Mouse (Mus musculus) kidney, adult 8-10 months (tissue): ENCODE data around the gene Ptcd1.
"Not testable (repeated sequence)": the region's sequence is repeated elsewhere in the genome, so short reads cannot be mapped to it uniquely, and the experiment has no call there.

Source experiments
- DNase-seq, 2 experiments: peaks; one replicate each; pipeline ENCODE4 v3.0.0; 2022

Gene Ptcd1

DNA sequence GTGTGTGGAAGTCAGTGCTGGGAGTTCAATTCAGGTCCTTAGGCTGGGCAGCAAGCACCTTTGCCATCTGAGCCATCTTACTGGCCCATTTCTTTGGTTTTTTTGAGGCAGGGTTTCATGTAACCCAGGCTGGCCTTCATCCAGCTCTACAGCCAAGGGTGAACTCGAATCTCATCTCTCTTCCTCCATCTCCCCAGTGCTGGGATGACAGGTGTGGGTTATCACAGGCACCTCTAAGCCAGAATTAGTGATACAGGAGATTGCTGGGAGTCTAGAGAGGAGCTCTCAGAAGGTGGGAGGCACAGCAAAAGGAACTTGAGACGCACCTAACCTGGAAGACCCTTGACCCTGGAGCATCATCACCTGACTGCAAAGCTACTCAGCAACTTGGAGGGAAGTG lies 53.5 kb downstream of the Ptcd1 start:
- no peak for DNase-seq

DNA sequence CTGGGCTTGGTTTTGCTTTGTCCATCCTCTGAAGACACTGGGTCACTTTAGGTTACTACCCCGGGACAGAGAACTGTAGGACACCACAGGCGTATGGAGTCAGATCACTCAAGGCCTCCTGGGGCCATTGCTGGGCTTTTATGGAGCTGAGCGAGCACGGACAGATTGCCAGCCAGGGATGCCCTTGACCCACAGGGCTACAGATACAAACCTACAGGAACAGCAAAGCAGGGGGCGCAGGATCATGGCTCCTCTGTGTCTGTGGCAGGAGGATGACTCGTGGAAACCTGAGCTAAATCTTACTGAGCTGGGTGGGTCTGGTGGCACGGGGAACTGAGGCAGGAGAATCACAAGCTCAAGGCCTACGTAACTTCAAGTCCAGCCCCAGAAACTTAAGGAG lies 54.3 kb downstream of the Ptcd1 start:
- DNase-seq, result no peak

DNA sequence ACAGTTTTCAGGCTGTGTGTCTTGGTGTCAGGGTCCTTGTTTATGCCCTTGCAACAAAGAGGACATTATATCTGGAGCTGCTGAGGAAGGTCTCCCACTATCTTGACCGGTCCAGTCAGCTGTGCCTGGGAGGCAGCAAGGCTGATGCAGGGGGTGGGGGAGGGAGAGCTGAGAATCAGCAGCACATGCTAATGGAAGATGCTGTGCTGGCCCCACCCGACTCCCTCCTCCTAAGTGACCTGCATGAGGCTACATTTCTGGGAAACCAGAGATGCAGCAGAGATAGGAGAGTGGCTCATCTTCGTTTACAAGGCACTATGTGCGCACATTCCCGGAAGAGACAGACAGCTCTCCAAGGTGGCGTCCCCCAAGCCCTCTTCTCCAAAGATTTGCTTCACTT lies 56.5 kb downstream of the Ptcd1 start:
- no peak for DNase-seq

DNA sequence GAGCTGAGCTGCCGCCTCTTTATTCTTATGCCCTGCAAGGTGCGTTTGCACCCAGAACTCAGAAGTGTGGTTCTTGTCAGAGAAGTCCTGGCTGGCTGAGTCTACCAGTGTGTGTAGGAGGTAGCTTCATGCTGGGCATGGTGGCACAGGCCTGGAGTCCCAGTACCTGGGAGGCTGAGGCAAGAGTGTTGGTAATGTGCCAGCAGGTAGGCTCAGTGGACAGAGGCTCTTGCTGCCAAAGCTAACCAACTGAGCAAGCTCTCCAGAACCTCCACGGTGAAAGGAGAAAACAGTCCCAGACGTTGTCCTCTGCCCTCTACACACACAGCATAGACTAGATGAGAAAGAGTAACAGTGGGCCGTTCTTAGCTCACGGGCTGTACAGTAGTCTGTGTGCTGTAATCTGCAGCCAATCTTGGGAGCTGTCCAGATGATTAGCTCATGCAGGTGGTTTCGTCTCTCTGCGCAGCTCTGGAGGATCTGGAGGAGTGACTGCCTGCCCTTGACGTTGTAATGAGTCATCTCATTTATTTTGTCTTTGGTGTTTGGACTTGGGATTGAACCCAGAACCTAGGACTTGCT lies 61.1 kb downstream of the Ptcd1 start:
- no peak for DNase-seq

DNA sequence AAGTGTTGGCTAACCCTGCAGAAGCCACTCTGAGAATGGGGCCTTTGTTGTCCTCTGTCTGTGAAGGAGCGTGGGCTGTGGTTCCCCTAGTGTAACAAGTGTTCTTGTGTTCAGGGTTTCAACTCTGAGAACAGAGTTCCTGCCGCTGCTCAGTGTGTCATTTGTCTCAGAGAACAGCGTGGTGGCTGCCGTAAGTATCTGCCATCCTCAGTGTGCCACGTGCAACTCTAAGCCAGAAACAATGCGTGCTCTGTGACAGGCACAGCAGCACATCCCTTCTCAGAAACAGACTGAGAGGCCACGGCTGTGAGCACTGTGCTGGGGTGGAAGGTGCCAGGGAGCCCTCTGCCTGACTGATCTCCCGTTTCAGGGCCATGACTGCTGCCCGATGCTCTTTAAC lies 62.6 kb downstream of the Ptcd1 start:
- DNase-seq, result no peak

DNA sequence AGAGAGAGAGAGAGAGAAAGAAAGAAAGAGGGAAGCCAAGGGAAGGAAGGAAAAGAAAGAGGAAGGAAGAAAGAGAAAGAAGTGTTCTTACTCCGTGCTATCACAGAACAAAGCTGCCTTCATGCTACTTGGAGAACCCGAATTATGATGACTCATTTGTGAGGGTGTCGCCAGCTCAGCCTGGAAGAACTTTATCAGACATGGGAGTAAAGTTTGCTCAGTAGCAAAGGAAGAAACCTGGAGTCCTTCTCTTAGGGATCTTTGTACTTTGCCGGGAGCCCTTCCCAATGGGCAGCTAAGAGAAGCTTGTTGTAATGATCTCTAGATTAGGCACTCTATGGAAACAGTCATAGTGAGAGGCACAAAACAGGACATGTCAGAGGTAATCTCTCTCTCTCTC lies 64.2 kb downstream of the Ptcd1 start:
- no peak for DNase-seq

DNA sequence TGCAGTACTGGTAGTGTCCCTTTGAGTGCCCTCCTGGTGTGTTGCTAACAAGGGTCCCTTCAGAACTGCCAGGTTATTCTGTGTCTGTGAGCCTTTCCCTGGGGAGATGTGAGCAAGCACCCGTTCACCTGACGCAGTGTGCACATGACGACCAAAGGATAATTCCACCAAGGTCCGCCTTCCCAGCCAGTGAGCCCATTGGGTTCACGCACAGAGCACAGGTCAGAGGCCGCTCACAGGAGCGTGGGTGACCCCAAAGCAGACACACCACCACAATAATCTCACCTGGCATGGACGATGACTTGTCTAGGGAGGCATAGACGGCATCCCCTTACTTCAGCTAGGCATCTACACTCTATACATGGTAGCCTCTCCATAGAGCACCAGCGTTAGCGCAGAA lies 65.5 kb downstream of the Ptcd1 start:
- not testable (repeated sequence) for DNase-seq

DNA sequence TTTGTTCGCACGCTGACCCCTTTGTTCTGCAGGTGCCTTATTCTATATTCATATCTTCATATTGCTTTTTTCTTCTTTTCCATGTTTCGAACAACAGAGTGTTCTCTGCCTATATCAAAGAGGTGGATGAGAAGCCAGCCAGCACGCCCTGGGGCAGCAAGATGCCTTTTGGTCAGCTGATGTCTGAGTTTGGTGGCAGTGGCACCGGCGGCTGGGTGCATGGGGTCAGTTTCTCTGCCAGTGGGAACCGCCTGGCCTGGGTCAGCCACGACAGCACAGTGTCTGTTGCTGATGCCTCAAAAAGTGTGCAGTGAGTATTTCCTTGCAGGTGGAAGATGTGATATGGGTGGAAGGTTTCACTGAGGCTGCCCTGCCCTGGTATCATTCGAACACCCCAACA lies 65.9 kb downstream of the Ptcd1 start:
- DNase-seq, result no peak

DNA sequence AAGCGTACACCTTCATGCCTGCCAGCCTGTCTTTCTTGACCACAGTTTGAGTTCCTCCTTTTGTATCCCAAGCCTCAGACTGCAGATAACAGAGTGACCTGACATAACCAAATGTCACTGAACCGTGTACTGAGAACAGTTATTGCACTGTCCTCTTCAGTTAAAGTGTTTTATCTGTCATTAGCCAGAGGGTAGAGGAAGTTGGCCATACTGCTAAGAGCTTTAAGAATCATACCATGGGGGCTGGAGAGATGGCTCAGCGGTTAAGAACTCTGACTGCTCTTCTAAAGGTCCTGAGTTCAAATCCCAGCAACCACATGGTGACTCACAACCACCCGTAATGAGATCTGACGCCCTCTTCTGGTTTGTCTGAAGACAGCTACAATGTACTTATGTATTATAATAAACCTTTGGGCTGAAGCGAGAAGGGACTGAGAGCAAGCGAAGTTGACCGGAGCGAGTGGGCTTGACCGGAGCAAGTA lies 68.5 kb downstream of the Ptcd1 start:
- DNase-seq, result no peak
